Mouse (Mus musculus) erythroid progenitor cell, adult 5-6 weeks (primary cell): ENCODE data around the gene Dnmt3b. TPM values are rescaled to one million over a fixed set of nuclear protein-coding genes. Genes with fewer than 3 reads are reported as not detected.

Source experiments
- ATAC-seq: replicated peaks from 2 replicates; pipeline ENCODE4 v1.8.0; 2016; ENCODE audit warnings: moderate number of reproducible peaks, mild to moderate bottlenecking, moderate TSS enrichment, inconsistent platforms; ENCODE audit not compliant: poor library complexity, low FRiP score, severe bottlenecking
- total RNA-seq, 2 experiments: library from RNA; stranded (forward) in 1 of 2; stranded (reverse) in 1 of 2; fragments of 150-400 nt in 1 of 2; fragments of 186-747, 209-891 nt in 1 of 2; gene quantifications; 2 replicates each; pipeline versions ENCODE4 v1.2.3 to v1.2.4; 2015 to 2017; ENCODE audit warnings: low replicate concordance in 2 of 2

Gene Dnmt3b
- total RNA-seq, 2 experiments from 2014 or later, result 0.98 TPM; not detected in 1

DNA sequence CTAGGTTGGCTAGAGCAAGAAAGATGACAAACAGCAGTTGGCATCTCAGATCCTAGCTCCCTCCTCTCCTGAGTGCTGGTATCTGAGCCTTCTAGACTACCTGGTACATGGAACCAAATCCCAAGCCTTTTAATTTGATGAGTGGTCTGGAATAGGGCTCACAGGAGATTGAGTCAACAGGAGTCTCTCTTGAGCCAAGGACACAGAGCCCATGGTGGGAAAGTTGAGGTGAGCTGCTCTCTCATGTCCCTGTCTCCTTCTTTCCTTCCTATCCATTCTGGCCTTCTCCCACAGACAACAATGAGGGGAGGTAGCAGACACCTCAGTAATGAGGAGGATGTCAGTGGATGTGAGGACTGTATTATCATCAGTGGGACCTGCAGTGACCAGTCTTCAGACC is 47.1 kb downstream of the Dnmt3b start, which contains the start of gene Dnmt3c:
Gene Dnmt3c (plus strand): TSS at position 301 of the 400 bp plus-strand sequence.
- ATAC-seq, result no peak

GRCm38 (mm10) chr2:153703389-153703788 is 54.1 kb downstream of the Dnmt3b start:
- ATAC-seq, result no peak

GRCm38 (mm10) chr2:153710701-153711330 is 61.6 kb downstream of the Dnmt3b start:
- peak; percentile 63; the same call in 1 of the 2 replicates for ATAC-seq

DNA sequence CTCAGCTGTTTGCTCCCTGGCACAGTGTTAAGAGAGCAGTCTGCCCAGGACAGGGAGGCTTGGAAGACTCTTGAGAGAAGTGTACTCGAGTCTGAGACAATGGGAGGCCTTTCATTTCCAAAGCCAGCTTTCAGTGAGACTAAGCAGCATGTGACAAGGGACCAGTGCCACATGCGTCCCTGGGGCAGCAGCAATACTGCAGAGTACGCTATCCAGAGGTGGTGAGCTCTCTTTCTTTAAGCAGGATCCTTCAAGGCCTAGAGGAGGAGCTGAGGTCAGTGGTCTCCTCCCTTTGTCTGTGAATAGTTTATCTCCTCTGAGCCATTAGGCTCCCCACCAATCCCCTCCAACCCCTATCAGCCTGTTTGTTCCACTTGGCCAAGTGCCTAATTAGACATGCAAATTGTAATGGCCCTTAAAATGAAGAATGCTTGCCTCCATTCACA is 63.4 kb downstream of the Dnmt3b start:
- ATAC-seq, result no peak

DNA sequence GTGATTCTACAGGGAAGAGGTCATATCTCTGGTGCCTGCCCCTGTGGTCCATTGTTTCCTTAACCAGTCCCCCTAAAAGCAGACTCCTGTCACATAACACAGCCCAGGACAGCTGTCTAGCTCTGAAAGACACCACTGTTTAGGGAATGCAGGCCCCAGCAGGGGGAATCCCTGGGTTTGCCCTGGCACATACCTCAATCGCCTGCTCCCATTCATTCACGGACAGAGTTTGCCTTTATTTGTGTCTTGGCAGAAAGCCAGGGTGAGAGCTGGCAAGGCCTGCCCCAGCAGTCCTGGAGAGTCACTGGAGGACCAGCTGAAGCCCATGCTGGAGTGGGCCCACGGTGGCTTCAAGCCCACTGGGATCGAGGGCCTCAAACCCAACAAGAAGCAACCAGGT is 64.0 kb downstream of the Dnmt3b start:
- no peak for ATAC-seq

DNA sequence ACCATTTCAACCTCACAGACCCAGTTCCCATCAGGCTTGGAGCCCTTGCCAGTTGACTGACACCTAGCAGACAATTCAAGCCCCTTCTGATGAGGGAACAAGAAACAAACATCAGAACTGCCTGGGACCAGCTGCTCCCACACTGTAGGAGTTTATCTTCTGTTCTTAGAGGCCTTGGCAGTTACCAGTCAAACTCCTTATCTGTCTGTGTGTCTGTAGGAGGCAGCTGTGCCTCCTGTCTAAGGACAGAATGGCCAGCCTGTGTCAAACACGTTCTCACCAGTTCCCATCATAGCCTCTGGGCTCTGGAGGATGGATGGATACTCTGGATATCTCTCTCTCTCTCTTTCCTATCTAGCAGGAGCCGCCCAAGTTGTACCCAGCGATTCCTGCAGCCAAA is 68.6 kb downstream of the Dnmt3b start:
- ATAC-seq, result peak; percentile 47; the same call in 1 of the 2 replicates

DNA sequence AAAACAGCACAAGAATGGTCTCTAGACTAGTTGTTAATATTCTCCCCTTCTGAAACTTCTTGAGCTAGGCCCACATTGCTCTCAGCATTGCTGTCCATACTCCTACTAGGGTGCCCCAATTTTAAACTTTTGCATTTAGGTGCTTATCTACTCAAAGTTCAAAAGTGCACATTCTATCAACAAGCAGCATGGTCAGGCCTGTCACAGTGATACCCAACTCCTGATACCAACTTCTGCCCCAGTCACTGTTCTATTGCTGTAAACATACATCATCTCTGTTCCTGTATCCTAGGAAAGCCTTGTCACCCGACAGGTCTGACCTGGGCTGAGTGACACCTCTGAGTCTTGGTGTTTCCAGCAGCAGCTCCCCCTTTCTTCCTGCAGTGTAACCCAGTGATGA is 73.8 kb downstream of the Dnmt3b start:
- no peak for ATAC-seq

DNA sequence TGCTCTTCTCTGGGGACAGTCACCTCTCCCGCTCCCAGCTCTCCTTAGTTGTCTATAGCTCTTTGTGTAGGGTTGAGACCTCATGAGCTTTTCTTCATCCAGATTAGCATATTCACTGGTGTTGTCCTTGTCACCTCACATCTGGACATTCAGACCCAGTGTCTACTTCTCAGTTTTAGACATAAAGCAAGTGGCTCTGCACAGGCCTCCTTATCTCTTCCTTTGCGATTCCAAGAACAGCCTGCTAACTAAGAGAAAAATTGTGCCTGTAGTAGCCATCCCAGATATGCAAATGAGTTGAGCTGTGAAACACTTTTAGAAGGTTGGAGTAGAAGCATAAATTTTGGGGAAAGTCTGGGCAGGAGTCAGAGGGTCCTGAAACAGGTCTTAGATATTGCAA is 75.2 kb downstream of the Dnmt3b start:
- no peak for ATAC-seq

DNA sequence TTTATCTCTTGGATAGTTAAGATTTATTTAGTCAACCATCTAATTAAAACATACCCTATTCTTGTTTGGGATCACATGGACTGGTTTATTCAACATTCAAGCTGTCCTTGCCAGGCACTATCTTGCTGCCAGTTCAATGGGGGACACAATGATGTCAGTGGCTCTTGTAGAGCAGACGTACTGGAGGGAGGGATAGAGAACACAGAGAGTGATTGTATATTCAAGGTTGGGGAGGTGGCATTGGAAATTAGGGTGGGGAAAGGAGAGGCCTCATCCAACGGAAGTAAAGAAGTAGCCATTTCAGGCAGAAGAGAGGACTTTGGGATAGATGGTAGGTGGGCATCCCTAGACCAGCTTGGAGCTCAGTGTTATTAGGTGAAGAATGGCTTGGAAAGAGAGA is 75.6 kb downstream of the Dnmt3b start:
- no peak for ATAC-seq

GRCm38 (mm10) chr2:153725291-153725690 is 76.0 kb downstream of the Dnmt3b start:
- ATAC-seq, result no peak

- no peak for ATAC-seq
Measured at GRCm38 (mm10) chr2:153734033-153734432, 84.8 kb downstream of the Dnmt3b start.

Other genes starting within 250 kb of the Dnmt3b start
- gene 4930404H24Rik, start 156.7 kb upstream of the Dnmt3b start, total RNA-seq (2015; ENCODE audit: low replicate concordance), result not detected in 2 replicates
- not detected in 2 replicates for gene 4930404H24Rik, start 156.7 kb upstream of the Dnmt3b start, total RNA-seq (2017; ENCODE audit: low replicate concordance)
- 5.0 and 5.8 TPM in 2 replicates for gene Nol4l, start 119.5 kb upstream of the Dnmt3b start, total RNA-seq (2015; ENCODE audit: low replicate concordance)
- 2.7 and 5.8 TPM in 2 replicates for gene Nol4l, start 119.5 kb upstream of the Dnmt3b start, total RNA-seq (2017; ENCODE audit: low replicate concordance)
- gene Commd7, start 16.7 kb upstream of the Dnmt3b start, total RNA-seq (2015; ENCODE audit: low replicate concordance), result 3.6 and 7.5 TPM in 2 replicates
- gene Commd7, start 16.7 kb upstream of the Dnmt3b start, total RNA-seq (2017; ENCODE audit: low replicate concordance), result 2.0 and 6.7 TPM in 2 replicates
- gene Dnmt3c, start 47.2 kb downstream of the Dnmt3b start, total RNA-seq (2015; ENCODE audit: low replicate concordance), result not detected in 2 replicates
- gene Dnmt3c, start 47.2 kb downstream of the Dnmt3b start, total RNA-seq (2017; ENCODE audit: low replicate concordance), result 0.90 TPM in 1 of 2 replicates, not detected in the other
- gene Mapre1, start 91.8 kb downstream of the Dnmt3b start, total RNA-seq (2015; ENCODE audit: low replicate concordance), result 75.0 and 109 TPM in 2 replicates
- gene Mapre1, start 91.8 kb downstream of the Dnmt3b start, total RNA-seq (2017; ENCODE audit: low replicate concordance), result 87.6 and 151 TPM in 2 replicates
- gene Efcab8, start 130.5 kb downstream of the Dnmt3b start, total RNA-seq (2015; ENCODE audit: low replicate concordance), result not detected in 2 replicates
- gene Efcab8, start 130.5 kb downstream of the Dnmt3b start, total RNA-seq (2017; ENCODE audit: low replicate concordance), result 0.51 TPM in 1 of 2 replicates, not detected in the other
- not detected in 2 replicates for gene Sun5, start 221.6 kb downstream of the Dnmt3b start, total RNA-seq (2015; ENCODE audit: low replicate concordance)
- not detected in 2 replicates for gene Sun5, start 221.6 kb downstream of the Dnmt3b start, total RNA-seq (2017; ENCODE audit: low replicate concordance)
- not detected in 2 replicates for gene Bpifb2, start 225.6 kb downstream of the Dnmt3b start, total RNA-seq (2015; ENCODE audit: low replicate concordance)
- gene Bpifb2, start 225.6 kb downstream of the Dnmt3b start, total RNA-seq (2017; ENCODE audit: low replicate concordance), result not detected in 2 replicates